10 mouse cellular contexts compared by ENCODE assay signal in the genomic region with DNA sequence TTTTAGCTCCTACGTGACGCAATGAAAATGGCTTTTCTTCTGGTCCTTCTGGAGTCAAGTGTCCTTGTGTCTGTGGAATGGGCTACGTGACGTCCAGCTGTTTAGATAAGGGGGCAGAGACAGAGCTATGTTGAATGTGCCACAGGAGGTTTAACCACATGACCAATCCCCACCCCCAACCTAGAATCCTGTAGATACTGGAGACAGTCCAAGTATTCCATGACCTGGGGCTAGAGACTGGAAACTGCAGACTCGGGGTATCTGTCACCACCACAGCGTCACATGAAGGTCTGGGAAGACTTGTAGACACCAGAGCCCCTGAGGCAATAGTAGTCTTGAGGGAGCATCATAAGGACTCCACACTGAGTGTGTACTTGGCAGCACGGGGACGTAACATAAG. TPM values are rescaled to one million over a fixed set of nuclear protein-coding genes. Genes with fewer than 3 reads are reported as not detected.
DNase-seq lines count a peak whose midpoint lies in the region; ATAC-seq and TF ChIP-seq lines count a peak whose summit lies in the region.
"Had no signal": no experiment of that assay in that cellular context is flagged by ENCODE, and none has a peak within 500 bp of the region (broad histone marks: within the 10 kb centered on the region; RNA-seq: fewer than 3 reads in every experiment).

No protein-coding gene starts in this region.

- peak overlapping the region; percentile 93; the same call in 1 of the 2 replicates for H3K27ac ChIP-seq in kidney, adult 2 months (ENCODE audit: insufficient read depth, low read depth, low read length)
- peak overlapping the region; percentile 67 for H3K27ac ChIP-seq in liver, embryonic 11.5 days (ENCODE audit: low read depth, low read length)
- H3K27ac ChIP-seq in hindbrain, embryonic 11.5 days (ENCODE audit: low read depth, low read length) = no peak overlapping the region

- TF ChIP-seq POLR2A in kidney, adult 2 months (IDR thresholded peaks at IDR 0.05; ENCODE audit: low read depth, low read length) = no peak

- H3K27me3 ChIP-seq in kidney, adult 2 months (replicated peaks; ENCODE audit: control insufficient read depth, insufficient read depth, low read length) = no peaks in the 10 kb centered on the region
- H3K27me3 ChIP-seq in liver, embryonic 11.5 days (replicated peaks; ENCODE audit: control insufficient read depth, insufficient read depth, low read length) = no peaks in the 10 kb centered on the region
- no peaks in the 10 kb centered on the region for H3K27me3 ChIP-seq in hindbrain, embryonic 11.5 days (ENCODE audit: control insufficient read depth, insufficient read depth, low read length)

- TF ChIP-seq CTCF in kidney, adult 2 months (conservative IDR thresholded peaks at IDR 0.05; ENCODE audit: insufficient read depth, insufficient read length, low read depth, low read length) = no peak

- H3K4me3 ChIP-seq in kidney, adult 2 months (ENCODE audit: insufficient read depth, low read depth, low read length) = no peak overlapping the region
- no peak overlapping the region for H3K4me3 ChIP-seq in liver, embryonic 11.5 days (ENCODE audit: low read depth, low read length)
- no peak overlapping the region for H3K4me3 ChIP-seq in hindbrain, embryonic 11.5 days (ENCODE audit: low read depth, low read length)

- no peak for ATAC-seq in liver, embryonic 11.5 days (replicated peaks; ENCODE audit: low FRiP score)
- ATAC-seq in hindbrain, embryonic 11.5 days (ENCODE audit: low FRiP score) = no peak
- ATAC-seq: forebrain, embryonic 16.5 days; hindbrain, embryonic 16.5 days had no signal

- 73% methylated on average over 8 of the region's 8 CpGs for WGBS in kidney, adult 2 months
- WGBS in liver, embryonic 11.5 days = 61% methylated on average over 8 of the region's 8 CpGs
- 71% methylated on average over 8 of the region's 8 CpGs for whole genome bisulfite sequencing in hindbrain, embryonic 11.5 days

- H3K9me3 ChIP-seq in liver, embryonic 11.5 days (ENCODE audit: control insufficient read depth, low read length) = no peaks in the 10 kb centered on the region
- H3K9me3 ChIP-seq in hindbrain, embryonic 11.5 days (ENCODE audit: control insufficient read depth, low read length) = no peaks in the 10 kb centered on the region

- DNase-seq in kidney, adult 2 months = no peak
- DNase-seq in kidney, adult 18-20 months = no peak
- DNase-seq in 3T3-L1 (ENCODE audit: low read depth, low spot score) (peak; percentile 91), MN1 (ENCODE audit: low spot score) (peak; percentile 69)
- no peak for DNase-seq in liver, embryonic 11.5 days (ENCODE audit: low spot score)
- no peak for DNase-seq in thymus, postnatal 36 days
- no peak for DNase-seq in hindbrain, embryonic 11.5 days (ENCODE audit: low spot score)
- no peak for DNase-seq in urinary bladder, adult 18-20 months (ENCODE audit: low spot score in 2 of 2)

- H3K4me1 ChIP-seq in kidney, adult 2 months (ENCODE audit: control insufficient read depth, insufficient read depth, low read length) = peaks cover 28% of the 10 kb centered on the region
- peaks cover 23% of the 10 kb centered on the region for H3K4me1 ChIP-seq in liver, embryonic 11.5 days (replicated peaks; ENCODE audit: control insufficient read depth, insufficient read depth, low read length)
- H3K4me1 ChIP-seq in hindbrain, embryonic 11.5 days (replicated peaks; ENCODE audit: control insufficient read depth, insufficient read depth, low read length) = 0 out of 2 replicates have a peak, but pooled peaks cover 2% of the 10 kb centered on the region

- no peak overlapping the region for H3K9ac ChIP-seq in liver, embryonic 11.5 days (ENCODE audit: low read depth, low read length)
- no peak overlapping the region for H3K9ac ChIP-seq in hindbrain, embryonic 11.5 days (ENCODE audit: low read depth, low read length)

- H3K4me2 ChIP-seq in liver, embryonic 11.5 days = no peak overlapping the region
- no peak overlapping the region for H3K4me2 ChIP-seq in hindbrain, embryonic 11.5 days (replicated peaks; ENCODE audit: low read depth, low read length)

- H3K36me3 ChIP-seq in kidney, adult 2 months (ENCODE audit: control insufficient read depth, insufficient read depth, low read length) = no peaks in the 10 kb centered on the region
- no peaks in the 10 kb centered on the region for H3K36me3 ChIP-seq in liver, embryonic 11.5 days (ENCODE audit: control insufficient read depth, insufficient read depth, low read length)
- H3K36me3 ChIP-seq in hindbrain, embryonic 11.5 days (ENCODE audit: control insufficient read depth, insufficient read depth, low read length) = no peaks in the 10 kb centered on the region

RNA-seq across cellular contexts. Expression of a gene that starts 22.8 kb away (rescaled TPM):
- polyA plus RNA-seq in kidney, adult 2 months (2012; rRNA removed) = 0.91 and 1.1 TPM in 2 replicates
- polyA plus RNA-seq in liver, embryonic 11.5 days (2014; fragmentation: Nextera tagmentation; extraction: Ambion mirVana) = not detected in 2 replicates
- not detected in 2 replicates for polyA plus RNA-seq in hindbrain, embryonic 11.5 days (2014; fragmentation: Nextera tagmentation; extraction: Ambion mirVana)
- polyA plus RNA-seq: hindbrain, embryonic 16.5 days had no signal

RNA-seq across cellular contexts. Expression of a gene that starts 26.0 kb away (rescaled TPM):
- polyA plus RNA-seq in kidney, adult 2 months (2012; rRNA removed) = 31.5 and 35.5 TPM in 2 replicates
- polyA plus RNA-seq in liver, embryonic 11.5 days (2014; fragmentation: Nextera tagmentation; extraction: Ambion mirVana) = 8.4 and 8.7 TPM in 2 replicates
- polyA plus RNA-seq in hindbrain, embryonic 11.5 days (2014; fragmentation: Nextera tagmentation; extraction: Ambion mirVana) = 1.7 and 3.8 TPM in 2 replicates

Comparison
In these comparisons a context has a peak if more than half of its experiments do, and no peak if none do; other contexts are left out.
1. DNase-seq: peak in 3T3-L1 (single experiment) and MN1 (single experiment); none in kidney, adult 2 months (single experiment), kidney, adult 18-20 months (single experiment), liver, embryonic 11.5 days (single experiment), thymus, postnatal 36 days (0 of 2), hindbrain, embryonic 11.5 days (single experiment) and urinary bladder, adult 18-20 months (0 of 2).